Mouse (Mus musculus): ENCODE measurements around the gene 4930544D05Rik.

Gene 4930544D05Rik

GRCm38 (mm10) chr11:70656964-70657363 lies 41.3 kb downstream of the 4930544D05Rik start, which contains the start of gene Eno3:
Gene Eno3 (plus strand): TSS chr11:70657202.
- no peak for DNase-seq

GRCm38 (mm10) chr11:70657573-70657972 lies 41.9 kb downstream of the 4930544D05Rik start:
- no peak for DNase-seq

GRCm38 (mm10) chr11:70657991-70658390 lies 42.3 kb downstream of the 4930544D05Rik start:
- no peak for DNase-seq

- no peak for DNase-seq
Observed at GRCm38 (mm10) chr11:70658521-70658920, 42.9 kb downstream of the 4930544D05Rik start.

- DNase-seq: no peak
Observed at GRCm38 (mm10) chr11:70658942-70659341, 43.3 kb downstream of the 4930544D05Rik start.

- no peak for DNase-seq
Observed at GRCm38 (mm10) chr11:70660571-70660970, 44.9 kb downstream of the 4930544D05Rik start.

GRCm38 (mm10) chr11:70663101-70663500 lies 47.5 kb downstream of the 4930544D05Rik start:
- no peak for DNase-seq

GRCm38 (mm10) chr11:70663957-70664356 lies 48.3 kb downstream of the 4930544D05Rik start:
- no peak for DNase-seq

- no peak for DNase-seq
Observed at GRCm38 (mm10) chr11:70664741-70665140, 49.1 kb downstream of the 4930544D05Rik start.

Data from kidney, adult 8-10 months (tissue).